In the genomic region with DNA sequence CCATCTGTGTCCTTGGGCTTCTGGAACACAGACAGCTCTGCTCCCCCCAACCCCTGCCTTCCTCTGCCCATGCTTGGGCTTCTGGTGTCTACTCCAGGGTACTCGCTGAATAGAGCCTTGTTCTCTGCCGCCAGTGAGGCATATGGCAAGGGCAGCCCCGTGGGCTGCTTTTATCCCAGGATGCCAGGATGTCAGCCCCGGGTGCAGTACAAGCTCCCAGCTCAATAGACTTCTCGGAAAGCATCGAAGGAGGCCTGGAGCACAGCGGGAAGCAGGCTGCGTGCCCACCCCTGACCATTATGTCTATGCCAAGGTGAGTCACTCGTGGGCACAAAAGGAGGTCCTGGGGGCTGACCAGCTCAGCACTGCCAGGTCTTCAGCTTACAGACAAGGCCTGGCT, we compare ENCODE assay signal across 11 mouse cellular contexts. TPM values are rescaled to one million over a fixed set of nuclear protein-coding genes. Genes with fewer than 3 reads are reported as not detected.
DNase-seq lines count a peak whose midpoint lies in the region; ATAC-seq lines count a peak whose summit lies in the region.
"Had no signal": no experiment of that assay in that cellular context is flagged by ENCODE, and none has a peak within 500 bp of the region (broad histone marks: within the 10 kb centered on the region; RNA-seq: fewer than 3 reads in every experiment).

No protein-coding gene starts in this region.

- H3K9me3 ChIP-seq in hindbrain, embryonic 14.5 days (ENCODE audit: control insufficient read depth, low read length): no peaks in the 10 kb centered on the region
- no peaks in the 10 kb centered on the region for H3K9me3 ChIP-seq in hindbrain, embryonic 12.5 days (replicated peaks)
- no peaks in the 10 kb centered on the region for H3K9me3 ChIP-seq in midbrain, embryonic 15.5 days
- H3K9me3 ChIP-seq: liver, embryonic 13.5 days had no signal

- H3K27me3 ChIP-seq in hindbrain, embryonic 14.5 days (ENCODE audit: control insufficient read depth, insufficient read depth, low read length): peaks cover 26% of the 10 kb centered on the region
- peaks cover 49% of the 10 kb centered on the region for H3K27me3 ChIP-seq in hindbrain, embryonic 12.5 days
- H3K27me3 ChIP-seq in midbrain, embryonic 15.5 days (replicated peaks): peaks cover 21% of the 10 kb centered on the region

- DNase-seq in hindbrain, embryonic 14.5 days (ENCODE audit: low spot score): peak; percentile 44
- DNase-seq in cerebellum, adult 11 months: peak; percentile 72
- peak; percentile 77 to 79 for DNase-seq in cerebellum, postnatal 36 days
- DNase-seq in gastrocnemius, postnatal 10 days: no peak
- DNase-seq: heart, postnatal 36 days; kidney, postnatal 25 days; liver, embryonic 13.5 days had no signal

- H3K9ac ChIP-seq in hindbrain, embryonic 14.5 days: no peak overlapping the region
- H3K9ac ChIP-seq in hindbrain, embryonic 12.5 days: no peak overlapping the region
- H3K9ac ChIP-seq in midbrain, embryonic 15.5 days: no peak overlapping the region
- H3K9ac ChIP-seq: liver, embryonic 13.5 days had no signal

- H3K4me2 ChIP-seq in hindbrain, embryonic 14.5 days (replicated peaks): no peak overlapping the region
- no peak overlapping the region for H3K4me2 ChIP-seq in hindbrain, embryonic 12.5 days (replicated peaks)
- no peak overlapping the region for H3K4me2 ChIP-seq in midbrain, embryonic 15.5 days
- H3K4me2 ChIP-seq: liver, embryonic 13.5 days had no signal

- WGBS in hindbrain, embryonic 14.5 days: 49% methylated on average over 9 of the region's 9 CpGs
- 65% methylated on average over 9 of the region's 9 CpGs for WGBS in hindbrain, embryonic 12.5 days
- WGBS in midbrain, embryonic 15.5 days: 60% methylated on average over 9 of the region's 9 CpGs

- H3K27ac ChIP-seq in hindbrain, embryonic 14.5 days: no peak overlapping the region
- no peak overlapping the region for H3K27ac ChIP-seq in hindbrain, embryonic 12.5 days
- H3K27ac ChIP-seq in midbrain, embryonic 15.5 days: no peak overlapping the region
- H3K27ac ChIP-seq: liver, embryonic 13.5 days had no signal

- peak; percentile 80; the same call in 1 of the 2 replicates for ATAC-seq in hindbrain, embryonic 14.5 days (ENCODE audit: low FRiP score)
- ATAC-seq in hindbrain, embryonic 12.5 days (ENCODE audit: low FRiP score): no peak
- ATAC-seq in midbrain, embryonic 15.5 days (replicated peaks): peak; percentile 63
- ATAC-seq in CD4-positive, CD25-positive, alpha-beta regulatory T cell, adult 4 months: no peak

- H3K4me3 ChIP-seq in hindbrain, embryonic 14.5 days (replicated peaks; ENCODE audit: low read length): no peak overlapping the region
- no peak overlapping the region for H3K4me3 ChIP-seq in hindbrain, embryonic 12.5 days
- no peak overlapping the region for H3K4me3 ChIP-seq in midbrain, embryonic 15.5 days
- H3K4me3 ChIP-seq: liver, embryonic 13.5 days had no signal

- no peaks in the 10 kb centered on the region for H3K36me3 ChIP-seq in hindbrain, embryonic 14.5 days (replicated peaks; ENCODE audit: control insufficient read depth, insufficient read depth)
- no peaks in the 10 kb centered on the region for H3K36me3 ChIP-seq in hindbrain, embryonic 12.5 days
- H3K36me3 ChIP-seq in midbrain, embryonic 15.5 days (replicated peaks): no peaks in the 10 kb centered on the region
- H3K36me3 ChIP-seq: liver, embryonic 13.5 days had no signal

- H3K4me1 ChIP-seq in hindbrain, embryonic 14.5 days (replicated peaks; ENCODE audit: control insufficient read depth, insufficient read depth, low read length): no peaks in the 10 kb centered on the region
- H3K4me1 ChIP-seq in hindbrain, embryonic 12.5 days: peaks cover 12% of the 10 kb centered on the region
- peaks cover under 1% of the 10 kb centered on the region; the same call in 1 of the 2 replicates for H3K4me1 ChIP-seq in midbrain, embryonic 15.5 days

RNA-seq across cellular contexts. Expression of gene Gfap, which starts 2.3 kb away (rescaled TPM):
- polyA plus RNA-seq in hindbrain, embryonic 14.5 days (2014; fragmentation: Nextera tagmentation; extraction: Ambion mirVana): 0.66 and 1.9 TPM in 2 replicates
- polyA plus RNA-seq in hindbrain, embryonic 12.5 days (2016; fragmentation: Nextera tagmentation; extraction: Ambion mirVana): 0.12 TPM in 1 of 2 replicates, not detected in the other
- 0.14 and 0.25 TPM in 2 replicates for polyA plus RNA-seq in midbrain, embryonic 15.5 days (2015; fragmentation: Nextera tagmentation; extraction: Ambion mirVana)
- total RNA-seq in gastrocnemius, postnatal 10 days (2021): under 1 TPM; 0.09 to 0.61 TPM
- not detected for polyA plus RNA-seq in CD4-positive, CD25-positive, alpha-beta regulatory T cell, adult 4 months (2017; shearing (Covaris generic))

RNA-seq across cellular contexts. Expression of gene Fam187a, which starts 13.4 kb away (rescaled TPM):
- 0.12 TPM in 1 of 2 replicates, not detected in the other for polyA plus RNA-seq in hindbrain, embryonic 14.5 days (2014; fragmentation: Nextera tagmentation; extraction: Ambion mirVana)
- not detected in 2 replicates for polyA plus RNA-seq in hindbrain, embryonic 12.5 days (2016; fragmentation: Nextera tagmentation; extraction: Ambion mirVana)
- polyA plus RNA-seq in midbrain, embryonic 15.5 days (2015; fragmentation: Nextera tagmentation; extraction: Ambion mirVana): not detected in 2 replicates
- total RNA-seq in gastrocnemius, postnatal 10 days (2021): not detected
- not detected for polyA plus RNA-seq in CD4-positive, CD25-positive, alpha-beta regulatory T cell, adult 4 months (2017; shearing (Covaris generic))
- total RNA-seq: heart, postnatal 36 days; megakaryocyte-erythroid progenitor cell, adult 5-6 weeks had no signal

RNA-seq across cellular contexts. Expression of gene Ccdc103, which starts 17.4 kb away (rescaled TPM):
- 2.2 and 2.8 TPM in 2 replicates for polyA plus RNA-seq in hindbrain, embryonic 14.5 days (2014; fragmentation: Nextera tagmentation; extraction: Ambion mirVana)
- polyA plus RNA-seq in hindbrain, embryonic 12.5 days (2016; fragmentation: Nextera tagmentation; extraction: Ambion mirVana): 1.7 and 3.4 TPM in 2 replicates
- polyA plus RNA-seq in midbrain, embryonic 15.5 days (2015; fragmentation: Nextera tagmentation; extraction: Ambion mirVana): 2.0 and 2.2 TPM in 2 replicates
- under 1 TPM in 1 of 2 experiments, not detected in 1; 0.14 TPM for total RNA-seq in gastrocnemius, postnatal 10 days (2021)
- not detected for polyA plus RNA-seq in CD4-positive, CD25-positive, alpha-beta regulatory T cell, adult 4 months (2017; shearing (Covaris generic))
- total RNA-seq: heart, postnatal 36 days; megakaryocyte-erythroid progenitor cell, adult 5-6 weeks had no signal

RNA-seq across cellular contexts. Expression of gene Eftud2, which starts 17.6 kb away (rescaled TPM):
- 110 and 123 TPM in 2 replicates for polyA plus RNA-seq in hindbrain, embryonic 14.5 days (2014; fragmentation: Nextera tagmentation; extraction: Ambion mirVana)
- polyA plus RNA-seq in hindbrain, embryonic 12.5 days (2016; fragmentation: Nextera tagmentation; extraction: Ambion mirVana): 208 TPM in 2 replicates
- polyA plus RNA-seq in midbrain, embryonic 15.5 days (2015; fragmentation: Nextera tagmentation; extraction: Ambion mirVana): 133 and 146 TPM in 2 replicates
- total RNA-seq in gastrocnemius, postnatal 10 days (2021): 10 to 100 TPM; 49.5 to 52.3 TPM
- 100 to 1,000 TPM in 1 of 2 experiments, 10 to 100 TPM in 1; 97.2 to 170 TPM for polyA plus RNA-seq in CD4-positive, CD25-positive, alpha-beta regulatory T cell, adult 4 months (2017; shearing (Covaris generic))

RNA-seq across cellular contexts. Expression of gene Kif18b, which starts 26.5 kb away (rescaled TPM):
- 0.79 and 1.5 TPM in 2 replicates for polyA plus RNA-seq in hindbrain, embryonic 14.5 days (2014; fragmentation: Nextera tagmentation; extraction: Ambion mirVana)
- 6.6 and 7.8 TPM in 2 replicates for polyA plus RNA-seq in hindbrain, embryonic 12.5 days (2016; fragmentation: Nextera tagmentation; extraction: Ambion mirVana)
- 1.8 and 2.4 TPM in 2 replicates for polyA plus RNA-seq in midbrain, embryonic 15.5 days (2015; fragmentation: Nextera tagmentation; extraction: Ambion mirVana)
- total RNA-seq in gastrocnemius, postnatal 10 days (2021): 1 to 10 TPM; 4.0 to 5.7 TPM
- polyA plus RNA-seq in CD4-positive, CD25-positive, alpha-beta regulatory T cell, adult 4 months (2017; shearing (Covaris generic)): under 1 TPM; 0.28 to 0.76 TPM

Comparison
In these comparisons a context has a peak if more than half of its experiments do, and no peak if none do; other contexts are left out.
1. ATAC-seq: peak in hindbrain, embryonic 14.5 days (single experiment) and midbrain, embryonic 15.5 days (single experiment); none in hindbrain, embryonic 12.5 days (single experiment) and CD4-positive, CD25-positive, alpha-beta regulatory T cell, adult 4 months (single experiment).